Mouse (Mus musculus) embryo, embryonic 10 days (tissue): Measurements from ENCODE around the gene Med13l.

Source experiments
- DNase-seq: peaks from one replicate; pipeline ENCODE4 v3.0.0-alpha.2; 2015; ENCODE audit warnings: low spot score

Gene Med13l

GRCm38 (mm10) chr5:118556387-118556937 is 4.0 kb upstream of the Med13l start:
- DNase-seq: no peak

DNA sequence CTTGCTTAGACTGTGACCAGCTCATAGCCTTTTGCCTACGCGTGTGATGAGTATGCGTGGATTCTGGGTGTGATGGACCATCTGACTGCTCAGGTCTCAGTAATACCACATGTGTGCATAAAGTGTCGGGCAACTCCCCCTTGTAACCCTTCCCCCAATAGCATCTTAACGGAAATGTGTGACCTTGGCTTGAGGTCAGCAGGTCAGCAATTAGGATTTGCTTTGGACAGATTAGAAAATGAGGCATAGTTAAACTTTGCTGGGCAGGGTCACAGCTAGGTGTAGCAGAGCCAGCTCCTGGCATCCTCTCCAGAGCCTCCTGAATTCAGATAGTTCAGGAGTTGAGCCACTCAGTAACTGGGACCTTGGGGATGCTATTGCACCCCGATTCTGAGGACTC is 1.6 kb upstream of the Med13l start:
- DNase-seq: peak; percentile 62

DNA sequence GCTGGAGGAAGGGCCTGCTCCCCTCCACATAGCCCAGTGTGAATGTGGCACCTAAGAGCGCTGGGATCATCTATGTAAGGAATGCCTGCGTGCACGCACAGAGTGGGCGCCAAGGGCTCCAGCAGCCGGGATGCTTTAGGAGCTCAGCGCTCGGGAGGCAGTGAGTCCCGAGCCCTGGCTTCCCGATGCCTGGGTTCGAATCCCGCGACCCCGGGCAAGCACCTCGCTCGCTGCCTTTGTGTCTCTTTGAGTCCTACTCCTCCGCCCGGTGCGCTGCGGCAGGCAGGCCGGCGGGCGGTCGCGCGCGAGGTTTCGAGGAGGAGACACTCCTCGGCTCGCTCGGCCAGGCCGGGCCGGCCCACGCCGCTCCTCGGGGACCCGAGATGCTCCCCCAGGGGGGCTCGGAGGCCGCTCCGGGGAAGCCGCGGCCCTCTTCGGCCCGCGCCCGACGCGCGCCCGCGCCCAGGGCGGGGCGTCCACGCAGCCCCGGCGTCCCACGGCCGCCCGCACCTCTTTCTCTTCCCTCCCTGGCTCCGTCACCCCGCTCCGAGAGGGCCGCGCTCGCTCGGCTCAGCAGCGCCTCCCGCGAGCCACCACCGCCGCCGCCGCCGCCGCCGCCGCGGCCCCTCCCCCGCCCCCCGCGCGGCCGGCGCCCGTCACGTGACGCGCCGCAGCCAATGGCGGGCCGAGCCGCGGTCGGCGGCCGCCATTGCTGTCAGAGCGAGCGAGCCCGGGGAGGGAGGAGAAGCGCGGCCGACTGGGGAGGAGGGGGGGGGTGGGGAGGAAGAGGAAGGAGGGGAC is 695 bp upstream of the Med13l start:
- peak; percentile 89 for DNase-seq

- peak; percentile 61 for DNase-seq
Observed at GRCm38 (mm10) chr5:118561086-118561987, 858 bp downstream of the Med13l start.

DNA sequence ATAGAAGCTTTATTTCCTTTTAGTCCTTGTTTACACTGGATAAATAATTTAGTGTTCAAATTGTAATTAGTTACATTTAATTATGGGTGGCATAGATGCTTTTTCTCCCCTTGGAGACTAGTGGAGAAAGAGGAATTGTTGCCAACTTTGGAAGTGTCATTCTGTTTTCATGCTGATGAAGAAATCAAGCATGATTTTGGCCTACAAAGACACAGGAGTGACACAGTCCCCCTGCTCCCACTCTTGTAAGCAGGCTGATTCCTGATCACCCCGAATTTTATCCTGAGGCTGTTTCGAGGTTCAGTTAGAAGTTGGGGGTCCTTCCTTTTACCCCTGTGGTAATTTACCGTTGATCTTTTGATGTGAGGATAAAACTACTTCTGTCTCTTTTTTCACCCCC is 1.7 kb downstream of the Med13l start:
- no peak for DNase-seq

- peak; percentile 57 for DNase-seq
Observed at GRCm38 (mm10) chr5:118563590-118563989, 3.1 kb downstream of the Med13l start.

GRCm38 (mm10) chr5:118567395-118567794 is 6.9 kb downstream of the Med13l start:
- no peak for DNase-seq

DNA sequence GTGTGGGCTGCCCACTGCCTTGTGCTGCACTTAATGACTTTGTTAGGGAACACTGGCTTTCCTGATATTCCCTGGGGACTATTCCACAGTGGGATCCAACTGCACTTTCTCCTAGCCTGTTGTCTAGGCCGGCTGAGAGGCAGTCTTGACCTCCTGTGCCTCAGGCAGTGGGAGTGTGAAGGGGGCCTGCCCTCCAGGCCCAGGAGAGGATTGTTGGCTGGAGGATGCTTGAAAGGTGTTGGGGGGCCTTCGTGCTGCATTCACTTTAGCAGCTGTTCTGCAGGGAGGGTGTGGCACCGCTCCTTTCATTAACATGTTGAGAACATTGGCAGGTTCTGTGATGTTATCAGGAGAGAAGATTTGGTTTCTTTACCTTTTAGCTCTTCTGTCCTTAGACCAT is 8.5 kb downstream of the Med13l start:
- DNase-seq: no peak

- DNase-seq: no peak
Observed at GRCm38 (mm10) chr5:118569606-118570580, 9.4 kb downstream of the Med13l start.

DNA sequence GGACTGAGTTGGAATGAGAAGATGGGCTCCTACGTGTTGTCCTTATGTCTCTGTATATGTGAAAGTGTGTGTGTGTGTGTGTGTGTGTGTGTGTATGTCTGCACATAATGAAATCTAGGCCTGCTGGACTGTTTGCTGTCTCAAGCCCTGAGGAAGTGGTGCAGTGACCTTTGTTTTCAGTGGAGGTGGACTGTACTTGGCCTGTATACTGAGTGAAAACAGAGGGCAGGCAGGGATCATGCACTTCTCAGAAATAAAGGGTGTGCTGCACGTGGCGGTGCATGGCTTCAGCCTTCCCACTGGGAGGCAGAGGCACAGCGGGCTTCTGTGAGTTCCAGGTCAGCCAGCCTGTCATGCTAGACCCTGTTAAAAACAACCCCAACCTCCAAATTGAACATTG is 11.0 kb downstream of the Med13l start:
- no peak for DNase-seq

DNA sequence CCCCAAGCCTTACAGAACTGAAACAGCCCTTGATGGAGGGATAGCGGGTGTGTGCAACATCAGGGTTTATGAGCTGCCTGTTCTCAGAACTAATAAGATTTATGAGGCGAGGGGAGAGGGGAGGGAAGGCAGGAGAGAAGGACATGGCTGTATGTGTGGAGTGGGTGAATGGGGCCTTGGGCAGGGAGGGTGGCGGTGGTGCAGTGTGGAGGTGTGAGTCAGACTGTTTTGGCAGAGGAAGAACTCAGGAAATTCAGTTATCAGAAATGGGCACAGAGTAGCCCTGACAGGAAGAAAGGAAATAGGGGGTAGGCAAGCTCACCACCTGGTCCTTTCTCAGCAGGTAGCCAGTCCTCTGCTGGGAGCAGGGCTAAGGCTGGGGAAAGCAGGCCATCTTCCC is 13.8 kb downstream of the Med13l start:
- DNase-seq: no peak

- no peak for DNase-seq
Observed at GRCm38 (mm10) chr5:118574997-118575396, 14.5 kb downstream of the Med13l start.

- no peak for DNase-seq
Observed at GRCm38 (mm10) chr5:118575909-118576308, 15.4 kb downstream of the Med13l start.

GRCm38 (mm10) chr5:118576731-118577130 is 16.3 kb downstream of the Med13l start:
- DNase-seq: no peak

DNA sequence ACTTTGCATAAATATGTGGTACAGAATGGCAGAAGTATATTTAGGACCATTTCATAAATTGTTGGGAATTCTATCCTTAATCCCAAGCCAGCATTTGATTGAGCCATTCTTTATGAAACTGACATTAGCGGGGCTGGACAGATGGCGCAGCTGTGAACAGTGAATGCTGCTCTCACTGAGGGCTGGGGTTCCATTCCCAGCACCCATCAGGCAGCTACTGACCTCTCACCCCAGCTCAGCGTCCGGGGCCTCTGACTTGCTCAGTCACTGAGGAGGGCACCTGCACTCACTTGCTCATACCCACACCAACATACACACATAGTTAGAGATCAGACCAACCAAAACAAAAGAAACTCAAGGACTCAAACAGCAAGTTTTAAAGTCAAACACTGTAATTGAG is 24.9 kb downstream of the Med13l start:
- no peak for DNase-seq

GRCm38 (mm10) chr5:118586560-118586959 is 26.1 kb downstream of the Med13l start:
- DNase-seq: no peak

DNA sequence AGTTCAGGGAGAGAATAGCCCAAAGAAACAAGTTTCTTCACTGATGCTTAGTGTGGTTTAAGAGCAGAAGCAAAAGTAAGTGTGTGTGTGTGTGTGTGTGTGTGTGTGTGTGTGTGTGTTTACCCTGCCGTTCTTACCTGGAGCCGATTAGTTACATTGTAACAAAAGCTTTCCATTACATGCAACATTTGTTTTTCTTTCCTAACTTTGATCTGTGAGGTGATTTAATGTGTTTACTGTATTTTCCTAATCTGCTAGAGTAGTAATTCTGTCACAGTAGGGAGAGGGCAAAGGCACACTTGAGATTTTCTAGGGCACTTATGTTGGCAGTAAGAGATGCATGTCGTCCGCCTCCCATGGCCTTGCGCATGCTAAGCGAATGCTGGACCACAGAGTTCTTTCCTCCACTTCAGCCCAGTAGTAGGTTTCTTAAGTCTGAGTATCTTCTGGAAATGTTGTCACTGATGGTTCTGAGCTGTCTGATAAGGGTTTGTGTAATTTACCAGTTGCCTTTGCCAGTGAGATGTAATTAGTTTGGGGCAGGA is 28.0 kb downstream of the Med13l start:
- DNase-seq: no peak

DNA sequence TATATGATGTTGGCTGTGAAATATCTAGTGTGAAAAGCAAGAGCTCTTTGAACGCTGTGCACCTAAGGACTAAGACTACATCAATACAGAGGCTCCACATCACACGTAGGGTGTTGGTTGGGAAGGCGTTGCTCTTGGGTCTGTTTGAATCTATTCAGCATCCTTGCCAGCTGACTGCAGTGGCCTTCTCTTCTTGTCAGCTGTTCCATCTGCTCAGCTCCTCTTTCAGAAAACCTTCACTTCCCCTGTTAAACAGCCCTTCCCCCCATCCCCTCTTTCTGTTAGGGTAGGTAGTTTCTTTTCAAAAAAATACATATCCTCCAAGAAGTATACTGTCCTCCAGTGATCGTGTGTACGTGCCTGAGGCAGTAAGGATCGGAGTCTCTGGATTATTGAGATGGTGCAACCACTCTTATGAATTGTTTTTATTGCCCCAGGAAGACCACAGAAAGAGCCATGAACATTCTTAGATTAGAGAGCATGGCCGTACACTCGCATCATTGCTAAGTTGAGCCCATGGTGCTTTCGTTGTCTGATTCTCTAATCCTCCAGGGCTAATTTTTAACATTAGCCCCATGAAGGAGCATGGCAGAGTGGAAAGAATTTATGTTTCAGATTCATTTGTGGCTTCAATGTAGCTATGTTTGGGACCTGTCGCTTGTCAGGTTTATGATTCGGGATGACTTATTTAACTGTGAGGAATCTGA is 28.9 kb downstream of the Med13l start:
- no peak for DNase-seq

DNA sequence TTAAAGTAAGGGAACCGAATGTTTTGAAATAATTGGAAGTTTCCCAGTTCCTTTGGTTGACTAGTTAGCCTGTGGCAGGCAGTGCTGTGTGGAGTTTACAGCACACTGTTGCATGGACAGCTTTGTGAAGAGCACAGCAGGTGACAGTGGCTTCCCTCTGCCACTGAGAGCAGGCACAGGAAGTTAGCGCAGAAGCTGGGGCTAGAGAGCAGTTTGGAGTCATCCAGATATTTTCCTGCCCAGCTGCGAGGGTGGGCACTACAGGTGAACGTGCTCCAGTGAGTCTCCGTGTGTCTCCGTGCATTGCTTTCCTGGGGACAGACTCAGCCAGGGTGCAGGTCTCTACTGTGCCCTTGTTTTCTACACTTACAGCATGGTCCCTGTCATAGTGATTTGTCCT is 30.4 kb downstream of the Med13l start:
- DNase-seq: no peak

GRCm38 (mm10) chr5:118591826-118592499 is 31.5 kb downstream of the Med13l start:
- no peak for DNase-seq
